Mouse (Mus musculus) adrenal gland, adult 8-10 months (tissue): ENCODE data around the gene Sesn1. TPM values are rescaled to one million over a fixed set of nuclear protein-coding genes. Genes with fewer than 3 reads are reported as not detected.
"Not testable (repeated sequence)": the region's sequence is repeated elsewhere in the genome, so short reads cannot be mapped to it uniquely, and the experiment has no call there.

ENCODE experiments used
- DNase-seq: peaks from one replicate; pipeline ENCODE4 v3.0.0; 2022
- total RNA-seq, 4 experiments: library from RNA; stranded (reverse); gene quantifications; 2 replicates each; pipeline ENCODE4 v1.2.4; 2022

Sesn1 gene
- total RNA-seq, 4 experiments from 2014 or later: 20.5 to 31.3 (median 29.4) TPM

DNA sequence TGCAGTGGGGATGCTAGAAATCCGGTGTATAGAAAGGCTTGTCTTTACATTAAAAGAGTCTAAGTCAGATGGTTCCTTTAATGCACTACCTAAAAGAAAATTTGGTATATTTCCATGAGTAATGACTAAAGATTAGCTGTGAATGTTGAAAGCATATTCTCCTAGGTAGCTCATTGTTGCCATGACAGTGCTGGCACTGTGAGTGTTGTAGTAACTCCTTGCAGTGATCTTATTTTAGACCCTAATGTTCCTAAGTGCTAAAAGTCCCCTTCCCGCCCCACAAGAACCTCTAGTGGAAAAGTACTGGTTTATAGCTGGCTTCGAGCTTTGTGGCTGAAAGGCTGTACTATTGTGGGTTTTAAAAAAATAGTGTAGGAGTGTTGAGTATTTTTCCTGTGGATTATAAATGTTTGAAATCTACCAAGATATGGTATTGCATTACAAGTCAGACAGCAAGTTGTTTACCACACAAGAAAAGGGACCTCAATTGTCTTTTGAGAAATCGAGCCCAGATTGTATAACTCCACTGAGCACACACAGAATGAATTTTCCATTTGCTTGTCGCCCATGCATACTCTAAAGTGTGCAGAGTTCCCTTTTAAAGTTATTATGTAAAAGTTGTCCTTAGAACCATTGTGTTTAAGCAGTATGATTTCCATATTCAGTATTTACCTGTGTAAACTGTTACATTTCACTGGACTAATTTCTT, 13.0 kb downstream of the Sesn1 start:
- no peak for DNase-seq

DNA sequence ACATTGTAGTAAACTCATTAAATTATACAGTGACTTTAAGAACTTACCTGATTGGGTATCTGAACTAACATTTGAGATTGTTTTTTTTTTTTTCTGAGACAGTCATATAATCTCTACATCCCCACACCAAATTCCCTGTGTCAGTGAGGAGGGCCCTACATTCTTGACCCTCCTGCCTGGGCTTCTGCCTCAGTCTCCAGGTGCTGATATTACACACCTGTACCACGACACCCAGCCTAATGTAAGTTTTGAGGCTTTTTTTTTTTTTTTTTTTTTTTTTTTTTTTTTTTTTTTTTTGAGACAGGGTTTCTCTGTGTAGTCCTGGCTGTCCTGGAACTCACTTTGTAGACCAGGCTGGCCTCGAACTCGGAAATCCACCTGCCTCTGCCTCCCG, 13.5 kb downstream of the Sesn1 start:
- DNase-seq: not testable (repeated sequence)

DNA sequence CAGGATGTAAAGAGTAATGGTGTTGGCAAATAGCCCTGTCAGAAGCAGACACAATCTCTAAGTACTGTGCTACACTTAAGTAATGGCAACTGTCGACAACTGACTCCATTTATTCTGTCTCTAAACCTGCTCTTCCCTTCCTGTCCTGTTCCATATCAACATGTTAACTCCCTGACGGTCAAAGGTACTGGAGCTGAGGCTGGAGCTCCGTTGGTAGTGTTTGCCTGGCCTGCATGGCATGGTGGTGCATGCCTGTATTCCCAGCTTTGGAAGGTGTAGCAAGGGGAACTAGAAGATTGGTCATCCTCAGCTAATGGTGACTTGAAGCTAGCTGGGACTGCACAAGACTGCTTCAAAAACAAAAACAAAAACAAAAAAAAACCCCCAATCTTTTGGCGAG, 14.2 kb downstream of the Sesn1 start:
- DNase-seq: no peak

DNA sequence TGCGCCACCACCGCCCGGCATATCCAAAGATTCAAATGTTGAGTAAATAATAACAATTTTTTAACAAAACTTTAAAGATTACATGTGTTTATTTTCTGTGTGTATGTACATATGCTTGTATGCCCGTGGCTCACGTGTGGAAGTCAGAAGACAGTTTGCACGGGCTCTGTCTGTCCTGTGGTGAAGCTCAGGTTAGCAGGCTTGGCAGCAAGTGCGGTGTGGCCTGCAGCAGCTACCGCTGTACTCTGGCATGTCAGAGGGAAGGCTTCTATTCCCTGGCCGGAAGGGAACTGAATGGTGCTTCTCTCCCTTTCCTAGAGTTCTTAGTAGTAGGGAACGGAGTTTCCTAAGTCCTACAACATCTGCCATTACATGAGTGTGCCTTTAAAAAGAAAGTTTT, 15.3 kb downstream of the Sesn1 start:
- DNase-seq: no peak

- DNase-seq: no peak
These were observed 16.3 kb downstream of the Sesn1 start for GRCm38 (mm10) chr10:41825996-41826395.

- DNase-seq: no peak
These were observed 16.9 kb downstream of the Sesn1 start for GRCm38 (mm10) chr10:41826526-41827116.

- DNase-seq: no peak
These were observed 18.0 kb downstream of the Sesn1 start for GRCm38 (mm10) chr10:41827784-41828183.

- DNase-seq: no peak
These were observed 19.5 kb downstream of the Sesn1 start for GRCm38 (mm10) chr10:41829191-41829590.

GRCm38 (mm10) chr10:41829980-41830379, 20.2 kb downstream of the Sesn1 start:
- no peak for DNase-seq

DNA sequence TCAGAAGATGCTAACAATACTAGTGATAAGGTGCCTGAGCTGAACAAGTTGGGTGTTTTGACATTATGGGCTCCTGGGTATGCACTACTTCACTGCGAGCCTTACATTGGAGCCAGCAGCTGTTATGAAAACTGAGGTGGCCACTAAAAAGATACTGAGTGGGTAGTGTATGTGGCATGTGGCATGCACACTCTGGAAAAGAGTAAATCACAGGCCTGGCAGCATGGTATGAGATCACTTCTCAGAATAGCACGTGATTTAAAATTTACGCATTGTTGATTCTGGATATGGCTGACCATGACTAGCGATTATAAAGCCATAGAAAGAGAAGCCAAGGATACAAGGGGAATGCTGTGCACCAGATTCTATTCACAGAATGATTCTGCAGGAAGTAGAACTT, 20.7 kb downstream of the Sesn1 start:
- DNase-seq: no peak

DNA sequence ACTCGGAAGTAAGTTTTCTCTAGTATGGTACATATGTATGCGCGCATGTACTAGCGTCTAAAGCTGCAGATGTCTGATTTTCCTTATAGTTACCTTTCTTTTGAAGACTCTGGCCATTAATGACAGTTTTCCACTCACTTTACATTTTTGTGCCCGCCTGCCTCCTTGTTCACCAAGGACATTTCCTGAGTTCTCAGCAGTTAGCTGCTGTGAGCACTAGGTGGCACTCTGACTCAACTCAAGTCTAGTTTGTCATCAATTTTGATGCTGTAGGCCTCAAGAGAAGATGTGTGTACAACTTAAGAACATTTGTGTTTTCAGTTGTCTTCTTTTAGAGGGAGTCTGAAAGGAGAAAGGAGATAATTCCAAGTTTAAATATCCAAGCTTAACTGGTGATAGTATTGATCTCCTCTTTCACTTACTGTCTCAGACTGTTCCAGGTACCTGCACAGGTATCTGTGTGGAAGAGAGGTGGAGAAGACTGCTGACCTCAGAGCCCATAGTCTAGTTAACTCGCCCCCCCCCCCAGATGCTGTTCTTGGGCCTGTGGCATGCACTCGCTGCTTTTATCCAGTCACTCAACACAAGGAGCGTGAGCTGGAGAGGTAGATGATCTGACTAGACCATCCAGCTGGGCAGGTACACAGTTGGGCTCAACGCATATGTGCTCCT, 21.3 kb downstream of the Sesn1 start:
- DNase-seq: peak; percentile 25

DNA sequence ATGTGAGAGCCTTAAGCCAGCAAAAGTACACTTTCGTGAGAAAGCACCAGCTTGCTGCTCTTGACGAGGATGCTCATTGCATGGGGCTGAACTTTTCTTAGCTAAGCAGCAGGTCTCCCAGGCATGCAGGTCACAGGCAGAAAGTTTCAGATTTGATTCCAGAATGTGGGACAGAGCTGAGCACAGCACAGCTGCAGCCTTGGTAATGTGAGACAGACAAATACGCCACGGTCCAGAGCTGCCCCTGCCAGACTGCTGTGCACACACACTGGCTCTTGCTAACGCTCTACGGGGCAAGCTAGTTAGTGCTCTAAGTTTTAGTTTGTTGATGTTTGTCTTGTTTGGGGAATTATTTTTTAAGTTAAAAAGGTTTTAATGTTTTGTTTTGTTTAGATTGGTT, 22.5 kb downstream of the Sesn1 start:
- no peak for DNase-seq

- no peak for DNase-seq
These were observed 24.4 kb downstream of the Sesn1 start for GRCm38 (mm10) chr10:41834131-41834530.

DNA sequence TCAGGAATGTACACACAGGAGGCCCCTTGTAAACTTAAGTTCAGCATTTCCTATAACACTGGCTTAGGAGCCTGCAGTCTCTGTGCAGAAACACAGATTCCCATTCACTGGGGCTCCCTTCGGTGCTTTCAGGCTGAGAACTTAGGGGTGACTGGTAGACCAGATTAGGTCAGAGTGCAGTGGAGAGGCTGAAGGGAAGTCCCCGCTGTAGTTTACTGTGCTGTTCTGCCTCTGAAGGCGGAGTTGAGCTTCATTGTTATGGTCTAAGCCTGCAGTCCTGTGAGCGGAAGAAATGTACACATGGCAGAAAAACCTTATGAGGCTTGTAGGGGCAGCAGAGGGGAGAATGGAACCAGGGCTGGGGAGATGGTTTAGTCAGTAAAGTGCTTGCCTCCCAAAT, 29.2 kb downstream of the Sesn1 start:
- DNase-seq: no peak

DNA sequence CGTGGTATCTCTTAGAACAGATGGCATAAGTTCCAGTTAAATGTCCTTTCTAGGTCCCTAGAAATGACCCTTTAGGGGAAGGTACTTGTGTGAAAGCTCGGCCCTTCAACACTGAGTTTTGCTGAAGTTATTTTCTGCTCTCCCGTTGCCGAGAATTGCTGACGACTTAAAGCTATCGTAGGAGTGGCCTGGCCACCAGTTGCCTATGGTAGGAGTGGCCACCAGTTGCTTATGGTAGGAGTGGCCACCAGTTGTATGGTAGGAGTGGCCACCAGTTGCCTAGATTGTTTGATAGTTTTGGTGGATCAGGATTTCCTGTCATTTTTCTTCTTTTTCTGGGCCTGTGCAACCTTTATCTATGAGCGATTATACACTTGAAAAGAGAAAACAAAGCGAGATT, 38.0 kb downstream of the Sesn1 start:
- no peak for DNase-seq

DNA sequence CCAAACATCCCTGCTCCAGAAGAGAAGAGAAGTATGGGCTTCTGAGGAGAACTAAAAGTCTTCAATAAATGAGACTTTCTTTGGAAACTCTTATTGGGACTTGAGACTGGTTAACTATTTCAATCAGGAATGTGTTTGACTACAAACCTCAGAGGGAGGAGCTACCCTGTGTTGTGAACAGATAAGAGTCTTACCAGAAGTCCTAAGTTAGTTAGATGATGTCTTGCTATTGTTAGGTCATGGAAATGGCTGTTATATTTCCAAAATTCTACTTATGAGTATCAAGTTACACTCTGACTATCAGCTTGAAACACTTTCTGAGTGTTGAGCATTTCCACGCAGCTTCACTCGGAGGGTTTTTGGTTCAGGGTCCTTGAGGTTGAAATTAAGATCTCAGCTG, 39.0 kb downstream of the Sesn1 start:
- no peak for DNase-seq

DNA sequence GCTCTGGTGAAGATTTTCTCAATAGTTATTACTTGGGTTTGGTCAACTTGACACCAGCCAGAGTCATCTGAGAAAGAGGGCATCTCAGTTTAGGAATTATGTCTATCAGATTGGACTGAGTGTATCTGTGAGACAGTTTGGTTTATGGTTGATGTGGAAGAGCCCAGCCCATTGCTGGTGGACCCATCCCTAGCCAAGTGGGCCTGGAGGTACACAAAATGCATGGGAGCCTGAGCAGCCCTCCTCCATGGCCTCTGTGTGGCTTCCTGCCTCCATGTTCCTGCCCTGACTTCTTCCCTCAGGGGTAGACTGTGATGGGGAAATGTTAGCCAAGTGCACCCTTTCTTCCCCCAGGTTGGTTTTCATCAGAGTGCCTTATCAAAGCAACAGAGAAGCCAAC, 50.1 kb downstream of the Sesn1 start:
- DNase-seq: no peak

- DNase-seq: no peak
These were observed 50.5 kb downstream of the Sesn1 start for GRCm38 (mm10) chr10:41860275-41860688.

DNA sequence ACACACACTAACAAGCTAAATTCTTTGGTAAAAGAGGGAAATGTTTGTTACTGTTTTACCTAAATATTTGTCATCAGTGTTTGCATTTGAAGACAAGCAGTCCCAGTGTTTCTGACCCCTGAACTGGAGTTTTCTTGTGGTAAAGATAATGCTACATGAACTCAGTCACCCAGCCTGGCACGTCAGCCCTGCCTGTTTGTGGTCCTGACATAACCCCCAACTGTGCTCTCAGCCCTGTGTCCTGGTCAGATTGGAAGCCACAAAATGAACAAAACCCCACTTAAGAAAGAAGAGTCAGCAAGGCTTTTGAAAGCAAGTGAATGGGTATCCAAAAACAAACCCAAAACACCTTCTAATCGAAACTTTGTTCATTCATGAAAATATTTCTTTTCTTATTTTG, 53.3 kb downstream of the Sesn1 start:
- DNase-seq: no peak

DNA sequence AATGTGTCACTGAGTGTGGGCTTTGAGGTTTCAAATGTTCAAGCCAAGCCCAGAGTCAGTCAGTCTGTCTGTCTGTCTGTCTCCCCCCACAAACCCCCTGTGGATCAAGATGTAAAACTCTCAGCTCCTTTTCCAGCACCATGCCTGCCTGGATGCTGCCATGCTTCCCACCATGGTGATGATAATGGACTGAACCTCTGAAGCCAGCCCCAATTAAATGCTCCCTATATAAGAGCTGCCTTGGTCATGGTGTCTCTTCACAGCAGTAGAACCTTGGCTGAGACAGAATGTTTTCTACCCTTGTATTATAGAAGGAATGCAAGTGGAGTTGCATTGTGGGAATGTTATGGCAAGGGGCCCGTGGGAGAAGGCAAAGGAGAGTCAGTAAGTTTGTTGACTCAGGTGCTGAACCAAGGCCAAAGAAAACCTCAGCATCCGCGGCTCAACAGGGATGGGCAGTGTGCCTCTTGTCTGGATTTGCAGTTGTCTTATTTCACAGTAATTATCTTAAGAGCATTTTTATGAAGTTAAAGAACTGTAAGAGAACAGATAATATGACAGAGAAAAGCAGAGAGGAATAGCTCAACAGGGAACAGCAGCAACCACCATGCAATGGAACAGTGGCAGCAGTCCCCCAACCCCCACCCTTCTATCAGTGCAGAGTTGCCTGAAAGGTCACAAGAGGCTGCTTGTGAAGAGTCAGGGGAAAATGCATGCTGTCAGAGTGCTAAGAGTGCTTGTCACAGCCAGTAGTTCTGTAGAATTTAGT, 56.5 kb downstream of the Sesn1 start:
- DNase-seq: no peak

- DNase-seq: no peak
These were observed 57.1 kb downstream of the Sesn1 start for GRCm38 (mm10) chr10:41866838-41867154.

- DNase-seq: no peak
These were observed 58.2 kb downstream of the Sesn1 start for GRCm38 (mm10) chr10:41867956-41868355.

- DNase-seq: no peak
These were observed 60.4 kb downstream of the Sesn1 start for GRCm38 (mm10) chr10:41870101-41870500.
